Mouse (Mus musculus) hindbrain, postnatal 0 days (tissue): ENCODE measurements around the gene LTO1. TPM values are rescaled to one million over a fixed set of nuclear protein-coding genes. Genes with fewer than 3 reads are reported as not detected.
A peak's percentile ranks its signal among the peaks of the same experiment; 100 is the strongest.

Experiments
- ATAC-seq: fragments of 200-750 bp; cut with Nextera tagmentation; 2 replicates; pipeline ENCODE4 v1.8.0; 2017; ENCODE audit warnings: mild to moderate bottlenecking, moderate TSS enrichment, moderate library complexity
- DNase-seq: peaks from one replicate; pipeline ENCODE4 v3.0.0-alpha.2; 2015; ENCODE audit warnings: low spot score
- H3K27ac ChIP-seq: fragments of 300-500 bp; sonication (generic); 2 replicates; pipeline ENCODE4 v1.5.1; 2014; ENCODE audit warnings: mild to moderate bottlenecking
- H3K27me3 ChIP-seq: fragments of 300-500 bp; sonication (generic); 2 replicates; pipeline ENCODE4 v1.6.1; 2014; ENCODE audit warnings: low read length, mixed read lengths; ENCODE audit not compliant: insufficient read depth
- H3K36me3 ChIP-seq: fragments of 300-500 bp; sonication (generic); 2 replicates; pipeline ENCODE4 v1.6.1; 2014; ENCODE audit warnings: low read length, mixed read lengths; ENCODE audit not compliant: insufficient read depth
- H3K4me1 ChIP-seq: fragments of 300-500 bp; sonication (generic); 2 replicates; pipeline ENCODE4 v1.6.1; 2014; ENCODE audit warnings: antibody characterized with exemption, low read length, mixed read lengths; ENCODE audit not compliant: insufficient read depth
- H3K4me2 ChIP-seq: fragments of 300-500 bp; sonication (generic); 2 replicates; pipeline ENCODE4 v1.6.1; 2014; ENCODE audit warnings: low read depth, mild to moderate bottlenecking, low read length, moderate library complexity, mixed read lengths
- H3K4me3 ChIP-seq: fragments of 300-500 bp; sonication (generic); 2 replicates; pipeline ENCODE4 v1.5.1; 2014; ENCODE audit warnings: low read length
- H3K9ac ChIP-seq: fragments of 300-500 bp; sonication (generic); replicated peaks from 2 replicates; pipeline ENCODE4 v1.6.1; 2014; ENCODE audit warnings: mild to moderate bottlenecking, low read length, moderate library complexity, mixed read lengths
- H3K9me3 ChIP-seq: fragments of 300-500 bp; sonication (generic); 2 replicates; pipeline ENCODE4 v1.6.1; 2016; ENCODE audit warnings: low read length, mixed read lengths
- CTCF ChIP-seq: IDR thresholded peaks from 2 replicates; pipeline ENCODE4 v1.5.1; 2016; ENCODE audit warnings: antibody characterized with exemption, control low read depth, low read depth
- WGBS: fragments of 180-500 bp; shearing (Covaris S2); extraction: QIAGEN DNeasy Blood & Tissue Kit; methylation state at CpG from one replicate; pipeline ENCODE4 v1.1.7; 2014; 5-methylcytosine and 5-hydroxymethylcytosine counted together
- polyA plus RNA-seq: library from polyadenylated mRNA; unstranded; fragments of >200 nt; fragmentation: Nextera tagmentation; extraction: Ambion mirVana; gene quantifications from 2 replicates; pipeline ENCODE4 v1.2.1, GENCODE M21; 2015
- total RNA-seq: library from RNA; depleted of rRNA; stranded (reverse); fragments of >200 nt; gene quantifications from 2 replicates; pipeline ENCODE4 v1.2.3, GENCODE M21; 2014

The LTO1 gene
- total and polyA plus RNA-seq, 2 experiments from 2014 or later: 19.3 to 22.6 TPM

- Histone ChIP-seq H3K4me2 (peak overlapping the region; percentile 72), H3K4me3 (peak overlapping the region; percentile 40), H3K9ac (no peak overlapping the region; the same call in 1 of the 2 replicates), H3K9me3 (no peaks in the 10 kb centered on the region), H3K36me3 (no peaks in the 10 kb centered on the region), H3K4me1 (peaks cover 30% of the 10 kb centered on the region), H3K27ac (peak overlapping the region; percentile 45; the same call in 1 of the 2 replicates), H3K27me3 (peaks cover 26% of the 10 kb centered on the region; the same call in 1 of the 2 replicates)
- under 1% methylated on average over 35 of the region's 35 CpGs for WGBS
- DNase-seq (peak; percentile 32), ATAC-seq (no peak)
- no peak for TF ChIP-seq CTCF
Observed at GRCm38 (mm10) chr7:144942071-144942743, 27.3 kb downstream of the LTO1 start.

- ATAC-seq: no peak
- Histone ChIP-seq H3K4me1 (peaks cover 30% of the 10 kb centered on the region), H3K27me3 (peaks cover 26% of the 10 kb centered on the region; the same call in 1 of the 2 replicates), H3K9ac (no peak overlapping the region; the same call in 1 of the 2 replicates), H3K4me2 (peak overlapping the region; percentile 72), H3K4me3 (peak overlapping the region; percentile 40), H3K27ac (peak overlapping the region; percentile 45; the same call in 1 of the 2 replicates), H3K36me3 (no peaks in the 10 kb centered on the region), H3K9me3 (no peaks in the 10 kb centered on the region)
- no peak for DNase-seq
- no peak for TF ChIP-seq CTCF
- WGBS: 1% methylated on average over 20 of the region's 20 CpGs
Observed at GRCm38 (mm10) chr7:144942744-144943135, 27.8 kb downstream of the LTO1 start.

GRCm38 (mm10) chr7:144943254-144943653 is 28.4 kb downstream of the LTO1 start:
- 3% methylated on average over 39 of the region's 45 CpGs for WGBS
- H3K4me2 ChIP-seq: peak overlapping the region; percentile 72
- peak; percentile 42 for TF ChIP-seq CTCF
- H3K4me3 ChIP-seq: peak overlapping the region; percentile 40
- DNase-seq (peak; percentile 87), ATAC-seq (peak; percentile 27)
- H3K27ac ChIP-seq: no peak overlapping the region
- peaks cover 22% of the 10 kb centered on the region; the same call in 1 of the 2 replicates for H3K27me3 ChIP-seq
- H3K9me3 ChIP-seq: no peaks in the 10 kb centered on the region
- H3K9ac ChIP-seq: no peak overlapping the region; the same call in 1 of the 2 replicates
- no peaks in the 10 kb centered on the region for H3K36me3 ChIP-seq
- peaks cover 30% of the 10 kb centered on the region for H3K4me1 ChIP-seq

GRCm38 (mm10) chr7:144958509-144959395 is 43.9 kb downstream of the LTO1 start:
- DNase-seq: no peak
- Histone ChIP-seq H3K9me3 (no peaks in the 10 kb centered on the region), H3K27me3 (no peaks in the 10 kb centered on the region), H3K4me2 (no peak overlapping the region), H3K4me3 (no peak overlapping the region), H3K36me3 (no peaks in the 10 kb centered on the region), H3K4me1 (no peaks in the 10 kb centered on the region), H3K27ac (no peak overlapping the region), H3K9ac (no peak overlapping the region)
- no peak for TF ChIP-seq CTCF
- WGBS: 65% methylated on average over 12 of the region's 12 CpGs
- ATAC-seq: no peak

- Histone ChIP-seq H3K27me3 (no peaks in the 10 kb centered on the region), H3K36me3 (no peaks in the 10 kb centered on the region), H3K4me2 (no peak overlapping the region), H3K4me3 (no peak overlapping the region), H3K9me3 (no peaks in the 10 kb centered on the region), H3K9ac (no peak overlapping the region), H3K27ac (no peak overlapping the region), H3K4me1 (no peaks in the 10 kb centered on the region)
- ATAC-seq (no peak), DNase-seq (no peak)
- WGBS: 90% methylated on average over 1 of the region's 1 CpGs
- TF ChIP-seq CTCF: no peak
Observed at GRCm38 (mm10) chr7:144963911-144964310, 49.0 kb downstream of the LTO1 start.

GRCm38 (mm10) chr7:144964316-144964715 is 49.4 kb downstream of the LTO1 start:
- H3K4me3 ChIP-seq: no peak overlapping the region
- no peaks in the 10 kb centered on the region for H3K27me3 ChIP-seq
- H3K4me2 ChIP-seq: no peak overlapping the region
- no peaks in the 10 kb centered on the region for H3K36me3 ChIP-seq
- TF ChIP-seq CTCF: no peak
- DNase-seq (no peak), ATAC-seq (no peak)
- no peaks in the 10 kb centered on the region for H3K9me3 ChIP-seq
- 92% methylated on average over 4 of the region's 4 CpGs for WGBS
- no peaks in the 10 kb centered on the region for H3K4me1 ChIP-seq
- no peak overlapping the region for H3K27ac ChIP-seq
- no peak overlapping the region for H3K9ac ChIP-seq
